Mouse (Mus musculus): ENCODE data around the gene Fignl1.
A peak's percentile ranks its signal among the peaks of the same experiment; 100 is the strongest.

The Fignl1 gene

DNA sequence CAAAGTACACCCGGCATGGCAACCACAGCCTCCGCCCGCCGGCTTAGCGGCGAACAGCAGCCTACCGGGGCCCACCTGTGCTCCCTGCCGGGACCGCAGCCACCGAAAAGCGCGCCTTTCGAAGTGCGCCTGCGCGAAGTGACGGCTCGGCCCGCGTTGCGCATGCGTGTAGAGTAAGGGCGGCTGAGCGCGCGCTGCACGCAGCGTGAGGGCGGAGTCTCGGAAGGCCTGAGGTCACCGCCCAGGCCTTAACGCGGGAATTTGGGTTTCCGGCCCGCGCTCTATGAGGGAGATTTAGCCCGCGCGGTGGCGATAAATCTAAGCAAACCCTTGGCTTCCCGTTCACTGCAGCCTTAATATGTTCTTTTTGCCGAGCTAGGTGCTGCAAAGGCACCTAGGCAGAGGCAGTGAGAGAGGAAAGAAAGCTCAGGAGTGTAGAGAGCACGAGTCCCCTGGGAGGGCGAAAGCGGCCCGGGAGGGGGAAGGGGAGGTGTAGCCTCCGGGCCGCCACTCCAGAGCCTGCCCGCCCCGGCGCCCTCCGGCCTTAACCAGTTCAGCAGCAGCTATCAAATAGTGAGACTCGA, at the start of gene Fignl1:
TSS of gene Fignl1 (minus strand) at position 143 of the 584 bp plus-strand sequence.
- DNase-seq: peak; percentile 94 to 96

DNA sequence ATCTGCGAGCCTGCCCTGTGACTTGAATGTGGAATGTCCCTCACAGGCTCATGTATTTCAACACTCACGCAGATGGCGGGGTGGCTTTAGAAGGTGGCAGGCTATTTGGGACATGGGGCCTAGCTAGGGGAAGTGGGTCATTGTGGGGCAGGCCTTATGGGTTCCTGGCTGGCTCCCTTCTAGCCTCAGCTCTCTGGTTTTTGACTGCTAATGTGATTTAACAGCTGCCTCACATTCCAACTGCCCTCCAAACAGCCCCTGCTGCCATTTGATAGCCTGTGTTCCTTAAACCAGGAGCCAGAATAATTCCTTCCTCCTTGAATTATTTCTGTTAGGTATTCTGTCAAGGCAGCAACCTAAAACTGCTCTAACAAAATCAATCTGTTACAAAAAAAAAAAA, 48.2 kb upstream of the Fignl1 start:
- DNase-seq: peak in 1 of 2 experiments; percentile 20

DNA sequence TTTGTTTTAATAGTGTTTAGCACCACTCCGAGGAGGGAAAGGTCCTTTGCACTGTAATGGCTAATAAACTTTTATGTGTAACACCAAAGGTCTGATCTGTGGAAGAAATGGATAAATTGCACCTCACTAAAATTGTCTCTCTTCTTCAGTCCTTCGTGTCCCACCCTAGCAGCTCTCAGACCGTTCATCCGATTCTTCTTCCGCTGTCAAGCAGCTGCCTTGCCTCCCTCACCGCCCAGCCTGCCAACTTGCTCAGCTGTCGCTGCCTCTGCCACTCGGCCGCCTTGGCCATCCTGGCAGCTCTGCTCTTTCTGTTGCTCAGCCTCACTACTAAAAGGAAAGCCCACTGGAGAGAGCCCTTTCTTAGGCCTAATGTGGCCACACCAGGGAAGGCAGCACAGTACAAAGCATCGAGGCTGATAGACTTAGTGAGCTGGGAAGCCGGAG, 46.9 kb upstream of the Fignl1 start:
- DNase-seq: no peak

DNA sequence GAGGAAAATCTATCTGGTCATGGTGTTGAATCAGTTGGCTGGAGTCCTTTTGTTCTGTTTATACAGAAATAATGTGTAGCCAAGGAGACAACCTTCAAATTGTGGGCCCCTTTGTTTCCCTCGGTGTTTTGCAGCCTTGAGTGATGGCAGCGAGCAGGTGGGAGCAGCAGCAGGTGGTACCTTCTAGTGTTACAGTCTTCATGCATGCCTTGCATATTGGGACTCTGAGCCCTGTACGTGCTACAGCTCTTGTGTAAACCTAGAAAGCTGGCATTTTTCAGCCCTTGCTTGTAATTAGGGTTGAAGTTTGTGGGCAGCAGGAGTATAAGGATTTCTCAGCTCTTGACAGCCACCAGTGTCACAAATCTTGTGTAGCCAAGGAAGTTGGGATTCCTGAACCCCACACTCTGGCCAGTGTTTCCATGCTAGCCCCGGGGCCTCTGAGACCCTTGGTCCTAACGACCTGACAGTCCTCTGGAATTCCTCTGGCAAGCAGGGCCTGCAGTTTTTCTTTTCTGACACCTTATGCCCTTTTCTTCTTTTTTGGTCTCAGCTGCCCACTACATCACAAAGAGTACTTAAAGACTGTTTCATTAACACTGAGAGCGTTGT, 46.4 kb upstream of the Fignl1 start:
- DNase-seq: no peak

- DNase-seq: no peak
Observed at GRCm38 (mm10) chr11:11853731-11854461, 45.1 kb upstream of the Fignl1 start.

GRCm38 (mm10) chr11:11851957-11852505, 43.3 kb upstream of the Fignl1 start:
- DNase-seq: no peak

- no peak for DNase-seq
Observed at GRCm38 (mm10) chr11:11850476-11851267, 41.9 kb upstream of the Fignl1 start.

DNA sequence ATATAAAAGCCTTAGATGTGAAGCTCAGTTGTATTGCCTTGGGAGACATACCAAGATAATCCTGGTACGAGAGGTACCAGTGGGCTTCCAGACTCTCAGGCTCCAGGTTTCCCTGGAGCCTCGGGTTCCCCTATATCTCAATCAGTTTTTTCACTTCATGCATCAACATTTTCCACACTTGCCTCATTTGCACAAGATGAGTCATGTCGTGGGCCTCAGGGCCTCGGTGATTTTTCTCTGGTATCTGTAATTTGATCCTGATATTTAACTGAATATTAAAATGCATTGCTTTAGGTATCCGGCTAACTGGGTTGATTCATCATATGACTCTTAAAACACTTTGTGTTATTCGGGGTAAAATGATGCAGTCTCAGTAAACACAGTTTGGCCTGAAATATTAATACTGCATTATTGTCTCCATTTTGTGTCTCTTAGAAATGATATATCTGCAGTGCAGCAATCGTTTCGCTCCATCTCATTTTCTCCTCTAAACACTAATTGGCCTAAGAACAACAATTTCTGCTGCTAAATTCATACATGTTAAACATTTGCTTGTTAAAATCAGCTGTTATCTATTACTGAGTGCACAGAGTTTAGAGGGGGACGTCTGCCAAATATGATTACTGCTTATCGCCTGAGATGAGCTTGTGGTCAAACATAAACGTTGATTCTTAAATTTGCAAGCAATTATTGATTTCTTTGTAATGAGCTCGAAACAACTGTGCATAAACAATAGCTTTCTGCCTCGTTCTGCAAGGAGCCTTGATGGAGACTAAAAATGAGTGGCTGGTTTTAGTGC, 41.0 kb upstream of the Fignl1 start:
- no peak for DNase-seq

DNA sequence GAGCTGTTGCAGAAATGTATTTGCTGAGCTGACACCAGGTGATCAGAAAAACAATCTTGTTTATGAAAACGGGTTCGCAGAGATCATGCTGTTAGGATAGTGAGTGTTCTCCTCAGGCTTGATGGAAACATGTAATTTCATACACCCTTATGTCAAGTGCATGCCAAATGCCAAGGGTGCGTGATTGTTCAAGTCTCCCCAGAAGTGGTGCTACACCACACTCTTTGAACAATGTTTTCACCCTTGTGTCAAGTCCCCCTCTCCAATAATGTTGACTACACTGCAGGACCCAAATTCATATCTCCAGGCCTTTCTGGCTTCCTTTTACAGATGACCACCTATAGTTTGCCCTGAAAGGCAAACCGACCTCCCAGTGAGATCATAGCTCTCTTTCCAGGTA, 39.7 kb upstream of the Fignl1 start:
- peak in 1 of 2 experiments; percentile 33 for DNase-seq

DNA sequence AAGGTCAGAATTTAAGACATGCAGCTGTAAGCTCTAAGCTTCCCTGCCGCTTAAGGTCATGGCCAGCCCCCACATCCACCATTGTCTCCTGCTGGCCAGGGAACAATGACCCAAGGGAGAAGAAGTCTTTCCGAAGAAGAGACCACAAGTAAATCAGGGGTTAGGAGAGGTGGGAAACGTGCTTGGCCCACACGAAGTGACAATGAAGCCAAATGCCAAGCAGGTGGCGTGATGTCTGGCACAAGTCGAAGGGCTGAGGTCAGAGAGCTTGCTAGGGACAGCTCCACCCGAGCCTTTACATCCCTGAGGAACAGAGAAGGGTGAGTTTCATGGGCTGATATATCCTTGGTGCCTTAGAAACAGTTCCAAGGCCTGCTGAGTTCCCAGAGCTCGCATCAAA, 36.3 kb upstream of the Fignl1 start:
- DNase-seq: no peak

DNA sequence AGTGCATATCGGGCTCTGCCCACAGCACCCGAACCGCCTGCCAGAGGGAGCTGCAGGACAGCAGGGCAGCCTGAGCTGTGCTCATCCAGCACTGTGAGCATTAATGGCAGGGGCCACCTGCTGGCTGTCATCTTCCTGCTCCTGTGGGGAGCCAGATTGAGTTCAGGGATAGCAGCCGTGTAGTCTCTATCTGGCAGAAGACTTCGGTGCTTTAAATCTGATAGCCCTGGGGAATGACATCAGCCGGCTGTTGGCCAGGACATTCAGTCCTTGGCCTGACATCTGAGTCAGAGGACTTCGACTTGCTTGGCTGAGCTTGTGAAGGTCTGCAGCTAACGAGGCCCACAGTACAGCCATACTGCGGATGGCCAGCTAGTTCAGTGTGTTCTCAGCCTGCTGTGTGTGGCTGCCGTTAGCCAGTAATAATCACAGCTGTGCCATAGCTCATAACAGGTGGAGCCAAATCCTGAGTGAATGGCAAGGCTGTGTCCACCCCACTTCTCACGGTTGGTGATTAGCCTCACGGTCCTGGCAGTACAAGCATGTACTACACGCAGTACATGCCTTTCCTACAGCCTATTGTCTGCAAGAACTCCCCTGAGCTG, 35.7 kb upstream of the Fignl1 start:
- peak; percentile 68 to 76 for DNase-seq

- DNase-seq: no peak
Observed at GRCm38 (mm10) chr11:11841590-11841989, 32.8 kb upstream of the Fignl1 start.

DNA sequence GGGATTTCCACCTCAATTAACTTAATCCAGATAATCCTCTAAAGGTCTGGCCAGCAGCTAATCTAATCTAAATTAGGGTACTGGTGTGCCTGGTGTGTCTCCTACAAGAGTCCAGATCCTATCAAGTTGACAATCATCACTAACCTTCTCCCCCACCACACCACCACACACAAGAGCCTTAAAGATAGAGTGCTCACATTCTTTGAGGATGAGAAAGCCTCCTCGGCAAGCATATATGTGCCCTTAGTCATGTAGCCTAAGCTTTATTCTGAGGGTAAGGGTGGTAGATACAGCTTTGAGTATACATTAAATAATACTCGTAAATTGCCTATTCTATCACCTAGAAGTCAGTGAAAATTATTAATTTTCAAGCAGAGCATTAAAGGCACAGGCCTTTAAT, 32.0 kb upstream of the Fignl1 start:
- DNase-seq: no peak

DNA sequence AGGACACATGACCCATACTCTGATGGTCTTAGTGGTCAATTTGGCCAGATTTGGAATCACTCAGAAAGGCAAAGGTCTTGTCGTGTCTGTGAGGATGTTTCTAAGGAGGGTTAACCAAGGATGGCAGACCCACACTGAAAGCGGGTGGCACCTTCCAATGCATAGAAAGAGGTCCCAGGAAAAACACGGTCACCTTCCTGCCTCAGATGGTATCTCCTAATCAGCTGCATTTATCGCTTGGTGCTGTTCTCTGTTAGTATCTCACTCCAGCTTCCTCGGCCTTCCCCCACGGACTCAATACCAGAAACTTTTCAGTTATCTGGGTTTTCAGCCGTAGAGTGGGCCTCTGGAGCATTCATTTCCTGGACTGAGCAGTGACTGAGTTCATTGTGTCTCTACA, 31.1 kb upstream of the Fignl1 start:
- DNase-seq: no peak

DNA sequence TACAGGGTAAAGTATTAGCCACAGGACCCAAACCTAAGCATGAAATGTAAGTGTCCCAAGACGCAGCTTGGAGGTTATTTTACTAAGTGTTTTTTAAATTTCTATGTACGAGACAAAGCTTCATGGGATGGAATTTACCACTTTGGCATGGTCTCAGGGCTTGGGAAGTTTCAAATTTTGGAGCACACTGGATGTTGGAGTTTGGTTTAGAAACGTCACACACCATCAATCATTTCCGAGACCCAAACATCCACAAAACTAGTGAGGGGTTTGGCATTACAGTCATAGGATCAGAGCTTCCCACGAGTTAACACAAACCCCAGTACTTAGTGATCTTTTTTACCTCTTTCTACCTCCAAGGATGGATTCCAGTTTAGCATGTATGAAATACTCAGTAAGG, 28.6 kb upstream of the Fignl1 start:
- DNase-seq: no peak

- DNase-seq: peak in 1 of 2 experiments; percentile 31
Observed at GRCm38 (mm10) chr11:11836713-11837370, 28.1 kb upstream of the Fignl1 start.

DNA sequence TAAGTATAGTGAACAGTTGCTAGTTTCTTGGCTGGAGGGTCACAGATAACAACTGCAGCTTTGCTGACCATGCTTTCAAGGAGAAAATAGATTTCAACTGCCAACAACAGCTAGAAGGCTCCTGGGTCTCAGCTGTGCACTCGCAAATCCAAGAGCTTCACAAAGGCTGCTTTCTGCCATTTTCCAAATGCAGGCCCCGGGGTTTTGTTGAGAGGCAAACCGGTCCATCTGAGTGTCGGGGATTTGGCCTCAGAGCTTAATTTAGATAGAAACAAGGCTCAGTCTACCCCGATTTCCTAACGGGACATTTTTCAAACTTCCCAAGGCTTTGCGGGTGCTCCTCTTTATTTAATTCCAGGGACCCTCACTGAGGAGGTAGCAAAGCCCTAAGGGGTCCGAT, 27.5 kb upstream of the Fignl1 start:
- no peak for DNase-seq

DNA sequence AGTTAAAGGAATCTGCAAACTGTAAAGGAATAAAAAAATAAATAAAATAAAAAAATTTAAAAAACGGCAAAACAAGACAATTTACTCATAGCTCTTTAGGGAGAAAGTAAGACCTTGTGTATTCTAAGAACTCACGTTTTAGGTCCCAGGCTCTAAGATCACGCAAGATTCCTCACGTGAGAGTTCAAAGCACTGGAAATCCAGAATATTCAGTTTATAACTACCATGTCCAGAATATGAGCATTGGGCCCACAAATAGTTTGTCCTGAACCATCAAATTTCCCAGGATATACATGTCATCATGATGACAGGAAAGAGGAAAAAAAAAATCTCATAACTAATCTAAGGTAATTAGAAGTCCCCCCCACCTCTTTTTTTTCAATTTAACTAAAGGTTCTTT, 27.0 kb upstream of the Fignl1 start:
- no peak for DNase-seq

DNA sequence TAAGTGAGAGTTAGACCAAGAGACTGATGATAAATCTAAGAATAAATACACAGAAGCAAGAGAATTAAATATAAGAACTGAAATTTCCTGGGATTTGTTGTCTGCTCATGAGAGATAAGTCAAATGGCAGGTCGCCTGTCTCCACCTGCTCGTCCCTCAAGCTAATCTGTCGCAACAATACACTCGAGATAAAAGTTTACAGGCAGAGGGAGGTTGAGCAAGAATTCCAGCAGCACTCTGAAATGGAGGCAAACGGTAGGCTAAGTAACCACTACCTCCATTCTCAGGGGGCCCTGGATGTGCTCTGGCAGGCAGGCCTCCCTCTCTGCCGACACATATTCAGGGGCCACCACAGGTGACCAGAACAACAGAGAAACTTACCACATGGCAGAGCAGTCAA, 26.6 kb upstream of the Fignl1 start:
- no peak for DNase-seq

GRCm38 (mm10) chr11:11833100-11833499, 24.3 kb upstream of the Fignl1 start:
- no peak for DNase-seq

DNA sequence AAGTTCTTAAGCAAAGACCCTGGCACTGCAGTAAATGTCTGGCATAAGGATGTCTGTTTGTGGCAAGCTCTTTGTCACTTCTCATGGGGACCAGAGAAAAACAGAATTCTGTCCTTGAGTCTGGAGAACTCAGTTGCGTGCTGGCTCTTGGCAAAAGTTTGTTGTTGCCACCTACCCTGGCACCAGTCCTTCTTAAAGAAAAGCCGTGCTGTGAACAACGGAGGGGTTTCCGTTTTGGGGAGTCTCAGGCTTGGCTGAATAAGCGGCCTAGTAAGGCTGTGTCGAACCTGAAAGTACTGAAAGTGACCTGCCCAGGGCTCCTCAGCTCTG, 24.0 kb upstream of the Fignl1 start:
- no peak for DNase-seq
